Mouse (Mus musculus): Measurements from ENCODE around the gene Chst10. TPM values are rescaled to one million over a fixed set of nuclear protein-coding genes. Genes with fewer than 3 reads are reported as not detected.

The Chst10 gene
- polyA plus RNA-seq (2015; fragmentation: Illumina TruSeq; extraction: RNeasy Lipid Tissue Mini Kit (QIAGEN cat#74804); ENCODE audit: insufficient read depth, low replicate concordance) = 18.2 TPM

DNA sequence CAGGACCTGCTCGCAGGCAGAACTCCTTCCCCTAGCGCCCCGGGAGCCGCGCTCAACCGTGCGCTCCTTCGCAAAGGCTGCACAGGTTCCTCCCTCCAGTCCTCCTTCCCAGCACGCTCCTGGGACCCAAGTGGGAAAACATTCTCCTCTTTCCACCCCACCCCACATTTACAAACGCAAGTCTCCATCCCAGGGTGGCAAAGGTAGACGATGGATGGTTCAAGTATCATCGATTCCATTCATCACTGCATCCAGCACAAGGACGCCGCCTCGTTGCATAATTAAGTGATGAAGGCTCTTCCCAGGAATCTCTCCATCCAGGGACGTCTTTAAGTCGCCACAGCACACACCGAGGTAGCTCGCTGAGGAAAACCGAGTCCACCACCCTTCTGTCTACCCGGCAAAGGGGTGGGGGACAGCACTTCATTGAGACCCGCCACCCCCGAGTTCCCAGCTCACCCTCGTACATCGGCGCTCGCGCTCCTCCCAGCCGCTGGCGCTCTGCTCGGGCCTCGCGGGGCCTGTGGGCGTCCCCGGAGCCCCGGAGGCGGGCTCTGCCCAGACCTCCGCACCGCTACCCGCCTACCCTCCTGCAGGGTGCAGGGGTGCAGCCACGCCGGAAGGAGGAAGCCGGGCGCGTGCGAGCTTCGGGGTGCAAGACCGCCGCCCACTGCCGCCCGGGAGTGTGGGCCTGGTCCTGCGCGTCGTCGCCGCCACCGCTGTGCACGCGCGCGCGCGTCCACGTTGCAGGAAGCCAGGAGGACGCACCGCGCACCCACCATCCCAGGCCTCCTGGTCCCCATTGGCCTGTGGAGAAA lies at the start of gene Chst10:
TSS of gene Chst10 (minus strand) at position 731 of the 818 bp plus-strand sequence.

GRCm38 (mm10) chr1:38938849-38939248 lies 40.9 kb upstream of the Chst10 start, which contains the start of gene Nms:
TSS of gene Nms (plus strand) at chr1:38939149.

GRCm38 (mm10) chr1:38836477-38836872 lies 61.5 kb downstream of the Chst10 start, which contains the start of gene Lonrf2:
TSS of gene Lonrf2 (minus strand) at chr1:38836711.

Other genes with a start within 250 kb of the Chst10 start
- gene Aff3, start 233.2 kb downstream of the Chst10 start, polyA plus RNA-seq (2015; fragmentation: Illumina TruSeq; extraction: RNeasy Lipid Tissue Mini Kit (QIAGEN cat#74804); ENCODE audit: insufficient read depth, low replicate concordance) = 48.9 TPM
- 0.12 TPM for gene Lonrf2, start 61.5 kb downstream of the Chst10 start, polyA plus RNA-seq (2015; fragmentation: Illumina TruSeq; extraction: RNeasy Lipid Tissue Mini Kit (QIAGEN cat#74804); ENCODE audit: insufficient read depth, low replicate concordance)
- gene Nms, start 41.0 kb upstream of the Chst10 start, polyA plus RNA-seq (2015; fragmentation: Illumina TruSeq; extraction: RNeasy Lipid Tissue Mini Kit (QIAGEN cat#74804); ENCODE audit: insufficient read depth, low replicate concordance) = not detected
- 88.1 TPM for gene Pdcl3, start 87.4 kb upstream of the Chst10 start, polyA plus RNA-seq (2015; fragmentation: Illumina TruSeq; extraction: RNeasy Lipid Tissue Mini Kit (QIAGEN cat#74804); ENCODE audit: insufficient read depth, low replicate concordance)

Measured in spleen, adult 10 weeks (tissue).